Comparison of ENCODE assay signal across 1 mouse cellular context in the genomic region with DNA sequence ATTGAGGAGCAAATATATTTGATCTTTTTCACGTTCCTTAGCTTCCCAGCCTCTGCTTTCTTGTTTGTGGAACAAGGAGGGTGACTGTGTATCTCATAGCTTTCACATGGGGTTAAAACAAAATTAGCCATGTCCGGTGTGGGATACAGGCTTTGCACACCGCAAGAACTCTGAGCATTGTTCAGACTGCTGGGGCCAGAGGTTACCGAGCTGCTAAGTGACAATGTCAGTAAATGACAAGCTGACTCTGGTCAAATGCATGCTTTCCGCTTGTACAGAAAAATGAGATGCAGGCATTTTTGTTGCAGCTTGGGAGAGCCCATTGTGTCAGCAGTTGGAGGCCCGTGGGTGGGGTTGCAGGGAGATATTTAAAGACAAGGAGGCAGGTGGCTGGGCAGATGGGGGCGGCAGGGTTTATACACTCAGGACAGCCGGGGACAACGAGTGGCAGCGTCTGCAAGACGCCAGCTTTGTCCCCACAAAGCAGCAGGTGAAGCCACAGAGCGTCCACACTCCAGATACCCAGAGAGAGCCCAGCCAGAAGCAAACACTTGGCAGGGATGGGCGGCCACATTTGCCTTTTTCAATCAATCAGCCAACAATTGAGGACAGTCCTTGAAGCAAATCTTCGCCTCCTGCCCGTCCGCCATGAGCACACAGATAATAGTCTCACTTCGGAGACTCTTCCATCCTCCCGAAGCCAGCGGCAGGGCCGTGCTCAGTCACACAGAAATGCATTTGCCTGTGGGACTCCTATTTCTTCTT.
TF ChIP-seq lines count a peak whose summit lies in the region.

No protein-coding gene starts in this region.

TF ChIP-seq in CH12.LX, 34 proteins besides CTCF, POLR2A, EP300 and RAD21 (continued from another document):
- 0 out of 2 replicates have a peak, but pooled peaks have one; percentile 12 for TF ChIP-seq MYC (IDR thresholded peaks at IDR 0.05; ENCODE audit: low read depth, low read length)
- no peak for TF ChIP-seq RCOR1 (conservative IDR thresholded peaks at IDR 0.05; ENCODE audit: low read depth, low read length)
- no peak for TF ChIP-seq USF1 (IDR thresholded peaks at IDR 0.05; ENCODE audit: low read depth, low read length)
- no peak for TF ChIP-seq ZNF384 (IDR thresholded peaks at IDR 0.05; ENCODE audit: low read depth, low read length)
- no peak for TF ChIP-seq HCFC1 (IDR thresholded peaks at IDR 0.05; ENCODE audit: low read depth, low read length)
- 0 out of 2 replicates have a peak, but pooled peaks have one; percentile 6 for TF ChIP-seq KAT2A (IDR thresholded peaks at IDR 0.05; ENCODE audit: insufficient replicate concordance, low read length)
- TF ChIP-seq ZMIZ1 (IDR thresholded peaks at IDR 0.05; ENCODE audit: low read depth, low read length) = 0 out of 2 replicates have a peak, but pooled peaks have one; percentile 29
- no peak for TF ChIP-seq MAZ (IDR thresholded peaks at IDR 0.05; ENCODE audit: low read depth, low read length)
- TF ChIP-seq SIN3A (IDR thresholded peaks at IDR 0.05; ENCODE audit: low read length) = peak; percentile 27; the same call in 1 of the 2 replicates
- no peak for TF ChIP-seq E2F4 (IDR thresholded peaks at IDR 0.05; ENCODE audit: insufficient replicate concordance, low read depth, low read length)
- no peak for TF ChIP-seq USF2 (conservative IDR thresholded peaks at IDR 0.05; ENCODE audit: low read depth, low read length)
- TF ChIP-seq TCF12 (IDR thresholded peaks at IDR 0.05; ENCODE audit: low read depth, low read length) = no peak
- TF ChIP-seq MEF2A (IDR thresholded peaks at IDR 0.05; ENCODE audit: borderline replicate concordance, low read depth, low read length) = no peak
- no peak for TF ChIP-seq BHLHE40 (IDR thresholded peaks at IDR 0.05; ENCODE audit: low read depth, low read length)
